Mouse (Mus musculus) neural tube, embryonic 11.5 days (tissue): ENCODE results near the gene Robo3. TPM values are rescaled to one million over a fixed set of nuclear protein-coding genes. Genes with fewer than 3 reads are reported as not detected.

ENCODE experiments used
- ATAC-seq: fragments of 200-750 bp; cut with Nextera tagmentation; 2 replicates; pipeline ENCODE4 v1.8.0; 2017; ENCODE audit warnings: moderate number of reproducible peaks, mild to moderate bottlenecking, moderate TSS enrichment, moderate library complexity; ENCODE audit not compliant: insufficient read depth, low FRiP score, low TSS enrichment
- DNase-seq: peaks from one replicate; pipeline ENCODE4 v3.0.0-alpha.2; 2015; ENCODE audit warnings: low spot score
- H3K27ac ChIP-seq: fragments of 300-500 bp; sonication (generic); 2 replicates; pipeline ENCODE4 v1.5.1; 2014; ENCODE audit warnings: low read depth, mild to moderate bottlenecking, low read length
- H3K27me3 ChIP-seq: fragments of 300-500 bp; sonication (generic); 2 replicates; pipeline ENCODE4 v1.6.1; 2014; ENCODE audit warnings: mild to moderate bottlenecking, low read length, mixed read lengths; ENCODE audit not compliant: control insufficient read depth, insufficient read depth
- H3K36me3 ChIP-seq: fragments of 300-500 bp; sonication (generic); 2 replicates; pipeline ENCODE4 v1.6.1; 2014; ENCODE audit warnings: mild to moderate bottlenecking, low read length, moderate library complexity, mixed read lengths; ENCODE audit not compliant: control insufficient read depth, insufficient read depth
- H3K4me1 ChIP-seq: fragments of 300-500 bp; sonication (generic); 2 replicates; pipeline ENCODE4 v1.6.1; 2014; ENCODE audit warnings: low read length, mixed read lengths; ENCODE audit not compliant: control insufficient read depth, insufficient read depth
- H3K4me2 ChIP-seq: fragments of 300-500 bp; sonication (generic); 2 replicates; pipeline ENCODE4 v1.6.1; 2014; ENCODE audit warnings: low read depth, mild to moderate bottlenecking, moderate library complexity
- H3K4me3 ChIP-seq: fragments of 300-500 bp; sonication (generic); 2 replicates; pipeline ENCODE4 v1.5.1; 2014; ENCODE audit warnings: low read depth, low read length
- H3K9ac ChIP-seq: fragments of 300-500 bp; sonication (generic); 2 replicates; pipeline ENCODE4 v1.6.1; 2014; ENCODE audit warnings: mild to moderate bottlenecking, low read length
- H3K9me3 ChIP-seq: fragments of 300-500 bp; sonication (generic); 2 replicates; pipeline ENCODE4 v1.6.1; 2016; ENCODE audit warnings: low read length; ENCODE audit not compliant: control insufficient read depth
- WGBS: fragments of 180-500 bp; shearing (Covaris S2); extraction: QIAGEN DNeasy Blood & Tissue Kit; methylation state at CpG from one replicate; pipeline ENCODE4 v1.1.7; 2014; 5-methylcytosine and 5-hydroxymethylcytosine counted together
- polyA plus RNA-seq: library from polyadenylated mRNA; unstranded; fragments of >200 nt; fragmentation: Nextera tagmentation; extraction: Ambion mirVana; gene quantifications from 2 replicates; pipeline ENCODE4 v1.2.1, GENCODE M21; 2014

The Robo3 gene
- polyA plus RNA-seq, 1 experiment from 2014 or later: 89.9 TPM

DNA sequence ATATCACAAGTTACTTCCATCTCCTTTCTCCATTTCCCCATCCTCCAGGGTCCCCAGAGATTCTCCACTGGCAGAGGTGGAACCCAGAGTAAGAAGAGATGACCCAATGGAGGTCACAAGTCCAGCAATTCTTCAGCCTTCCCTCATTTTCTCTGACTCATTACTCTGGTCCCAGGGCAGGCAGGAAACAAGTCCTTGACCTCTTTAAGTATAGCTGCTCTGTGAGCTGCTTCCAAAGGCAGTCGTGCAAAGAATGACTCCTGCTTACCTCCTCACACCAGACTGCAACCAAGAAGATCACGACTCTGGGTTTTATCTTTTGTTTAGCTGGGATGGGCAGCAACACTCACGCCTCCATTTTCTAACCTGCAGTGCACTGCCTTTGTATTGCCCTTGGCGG is 2.6 kb upstream of the Robo3 start:
- no peaks in the 10 kb centered on the region for H3K36me3 ChIP-seq
- DNase-seq (no peak), ATAC-seq (no peak)
- H3K27me3 ChIP-seq: peaks cover 56% of the 10 kb centered on the region
- H3K27ac ChIP-seq: no peak overlapping the region
- no peak overlapping the region for H3K4me3 ChIP-seq
- H3K4me2 ChIP-seq: no peak overlapping the region
- WGBS: 3% methylated on average over 4 of the region's 4 CpGs
- H3K9ac ChIP-seq: no peak overlapping the region
- H3K9me3 ChIP-seq: no peaks in the 10 kb centered on the region
- H3K4me1 ChIP-seq: no peaks in the 10 kb centered on the region

DNA sequence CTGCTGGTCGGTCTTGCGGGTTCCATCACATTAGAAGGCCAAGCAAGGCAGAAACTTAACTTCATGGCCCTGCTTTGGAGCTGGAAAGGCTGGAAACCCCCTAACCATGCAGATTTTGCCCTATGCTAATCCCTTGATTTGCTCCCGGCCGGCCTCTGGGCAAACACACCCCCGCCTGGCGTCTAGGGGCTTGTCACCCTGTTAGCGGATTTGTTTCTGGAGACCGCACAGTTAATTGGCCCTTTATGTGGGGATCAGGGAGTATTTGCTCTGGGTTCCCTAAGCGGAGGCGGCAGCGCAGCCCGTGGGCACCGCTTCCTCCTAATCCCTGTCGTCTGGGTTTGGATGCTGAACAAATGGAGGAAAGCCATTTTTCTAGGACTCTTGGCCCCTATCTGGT is 1.9 kb upstream of the Robo3 start:
- H3K9me3 ChIP-seq: no peaks in the 10 kb centered on the region
- no peak for ATAC-seq
- peaks cover 62% of the 10 kb centered on the region for H3K27me3 ChIP-seq
- peak; percentile 35 for DNase-seq
- H3K36me3 ChIP-seq: no peaks in the 10 kb centered on the region
- H3K4me2 ChIP-seq: no peak overlapping the region
- no peaks in the 10 kb centered on the region for H3K4me1 ChIP-seq
- 1% methylated on average over 14 of the region's 14 CpGs for WGBS
- no peak overlapping the region for H3K27ac ChIP-seq
- no peak overlapping the region for H3K9ac ChIP-seq
- H3K4me3 ChIP-seq: no peak overlapping the region

DNA sequence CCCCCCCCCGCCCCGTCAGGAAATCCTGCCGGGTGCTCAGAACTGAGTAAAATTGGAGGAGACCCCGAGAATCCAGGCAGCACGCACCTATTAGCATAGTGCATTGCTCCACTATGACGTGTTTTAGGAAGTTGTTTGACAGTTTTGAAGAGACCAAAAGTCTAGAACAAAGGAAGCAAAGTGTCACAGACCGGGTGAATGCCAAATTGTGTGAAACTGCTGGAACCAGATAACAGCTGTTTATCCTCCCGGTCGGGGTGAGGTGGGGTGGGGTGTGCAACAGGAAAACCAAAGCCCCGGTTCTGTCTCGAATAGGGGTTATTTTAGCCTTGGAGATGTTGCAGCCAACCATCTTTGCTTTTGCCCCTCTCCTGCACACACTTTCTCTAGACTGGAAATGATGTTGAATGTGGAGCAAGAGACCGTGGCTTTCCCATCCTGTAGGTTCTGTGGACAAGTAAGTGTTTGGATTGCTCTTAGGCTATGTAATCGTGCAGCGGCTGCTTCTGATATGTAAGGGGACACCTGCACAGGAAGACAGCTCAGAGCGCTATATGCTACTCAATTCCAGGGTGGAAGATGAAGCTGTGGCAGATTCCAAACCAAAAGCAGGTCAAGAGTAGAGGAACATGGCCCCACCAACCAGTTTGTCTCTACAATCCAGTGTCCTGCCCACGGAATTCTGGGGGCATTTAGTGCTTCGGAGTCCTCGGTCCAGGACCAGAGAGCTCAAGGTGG is 946 bp upstream of the Robo3 start:
- no peak overlapping the region for H3K4me3 ChIP-seq
- peak overlapping the region; percentile 10; the same call in 1 of the 2 replicates for H3K4me2 ChIP-seq
- no peak overlapping the region for H3K9ac ChIP-seq
- H3K27ac ChIP-seq: no peak overlapping the region
- ATAC-seq (no peak), DNase-seq (no peak)
- peaks cover 70% of the 10 kb centered on the region for H3K27me3 ChIP-seq
- WGBS: 3% methylated on average over 18 of the region's 18 CpGs
- H3K9me3 ChIP-seq: no peaks in the 10 kb centered on the region
- H3K36me3 ChIP-seq: no peaks in the 10 kb centered on the region
- H3K4me1 ChIP-seq: no peaks in the 10 kb centered on the region

DNA sequence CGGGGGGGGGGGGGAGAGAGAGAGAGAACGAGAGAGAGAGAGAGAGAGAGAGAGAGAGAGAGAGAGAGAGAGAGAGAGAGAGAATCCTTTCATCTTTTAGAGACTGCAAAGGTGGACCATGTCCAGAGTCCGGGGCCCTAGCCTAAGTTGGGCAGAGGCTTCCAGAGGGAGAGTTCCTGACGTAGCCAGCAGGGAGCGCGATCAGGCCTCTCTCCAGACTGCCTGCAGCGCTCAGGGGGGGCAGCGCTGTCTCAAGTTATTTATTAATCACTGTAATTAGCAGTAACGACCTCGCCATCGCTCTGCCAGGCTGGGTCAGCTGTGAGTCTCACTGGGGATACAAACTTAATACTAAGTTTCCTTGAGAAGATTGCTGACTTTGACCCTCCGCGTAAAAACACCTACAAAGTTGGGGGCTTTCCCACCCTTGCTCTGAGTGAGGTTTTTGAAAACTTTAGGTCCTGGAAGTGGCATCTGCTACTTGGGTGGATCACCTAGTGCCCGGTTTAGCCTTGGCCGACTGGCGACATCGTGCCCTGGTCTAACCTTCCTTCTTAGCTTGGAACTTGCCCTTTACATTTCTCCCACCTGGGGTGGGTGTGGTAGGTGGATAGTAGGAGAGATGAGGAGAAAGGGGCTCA is 900 bp downstream of the Robo3 start:
- peaks cover 80% of the 10 kb centered on the region for H3K27me3 ChIP-seq
- H3K36me3 ChIP-seq: no peaks in the 10 kb centered on the region
- no peaks in the 10 kb centered on the region for H3K9me3 ChIP-seq
- peak overlapping the region; percentile 34 for H3K4me2 ChIP-seq
- WGBS: 2% methylated on average over 15 of the region's 17 CpGs
- H3K4me1 ChIP-seq: no peaks in the 10 kb centered on the region
- ATAC-seq (peak; percentile 42; the same call in 1 of the 2 replicates), DNase-seq (peak; percentile 62)
- peak overlapping the region; percentile 43 for H3K9ac ChIP-seq
- H3K4me3 ChIP-seq: peak overlapping the region; percentile 34
- H3K27ac ChIP-seq: no peak overlapping the region

DNA sequence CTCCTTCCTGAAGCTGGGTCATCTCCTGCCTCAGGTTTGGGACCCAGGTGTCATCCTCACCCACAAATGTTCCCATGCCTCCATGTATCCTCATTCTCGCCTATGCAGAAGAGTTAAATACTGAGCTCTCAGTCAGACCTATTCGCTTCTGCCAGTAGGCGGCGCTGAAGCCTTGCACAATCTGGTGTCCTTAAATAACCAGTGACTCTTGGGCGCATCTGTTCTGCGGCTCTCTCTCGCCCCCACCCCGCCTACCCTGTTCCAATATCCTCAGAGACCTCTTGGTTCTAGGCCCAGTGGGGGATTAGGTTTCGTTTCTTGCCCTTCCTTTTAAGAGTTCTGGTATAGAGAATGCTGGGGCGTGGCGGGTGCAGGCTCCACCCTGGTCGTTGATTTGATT is 2.5 kb downstream of the Robo3 start:
- H3K27ac ChIP-seq: no peak overlapping the region
- H3K4me1 ChIP-seq: no peaks in the 10 kb centered on the region
- no peaks in the 10 kb centered on the region for H3K9me3 ChIP-seq
- H3K27me3 ChIP-seq: peaks cover 75% of the 10 kb centered on the region
- ATAC-seq (peak; percentile 75), DNase-seq (peak; percentile 92)
- WGBS: 1% methylated on average over 12 of the region's 12 CpGs
- peak overlapping the region; percentile 14; the same call in 1 of the 2 replicates for H3K9ac ChIP-seq
- 0 out of 2 replicates have a peak overlapping the region, but pooled peaks have one; percentile 6 for H3K4me3 ChIP-seq
- H3K36me3 ChIP-seq: no peaks in the 10 kb centered on the region
- H3K4me2 ChIP-seq: peak overlapping the region; percentile 26

DNA sequence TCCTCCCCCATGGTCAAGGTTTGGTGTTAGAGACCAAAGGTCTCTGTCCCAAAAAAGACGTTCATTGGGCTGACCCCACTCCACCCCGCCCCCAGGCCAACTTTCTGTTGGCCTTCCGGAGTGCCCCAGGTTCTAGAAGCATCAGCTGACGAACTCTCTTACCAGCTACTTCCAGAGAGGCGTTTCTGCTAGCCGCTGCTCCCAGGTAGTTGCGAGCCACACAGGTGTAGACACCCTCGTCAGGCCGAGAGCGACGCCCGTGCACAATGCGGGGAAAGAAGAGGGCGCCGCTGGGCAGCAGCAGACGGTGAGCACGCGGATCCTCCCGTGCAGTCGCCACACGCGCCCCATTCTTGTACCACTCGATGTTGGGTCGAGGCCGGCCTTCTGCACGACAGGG is 3.7 kb downstream of the Robo3 start:
- Histone ChIP-seq H3K4me3 (peak overlapping the region; percentile 20), H3K36me3 (no peaks in the 10 kb centered on the region), H3K4me2 (peak overlapping the region; percentile 26), H3K9me3 (no peaks in the 10 kb centered on the region), H3K4me1 (no peaks in the 10 kb centered on the region), H3K9ac (no peak overlapping the region), H3K27me3 (peaks cover 62% of the 10 kb centered on the region), H3K27ac (no peak overlapping the region)
- no peak for DNase-seq
- no peak for ATAC-seq
- 10% methylated on average over 26 of the region's 26 CpGs for WGBS

DNA sequence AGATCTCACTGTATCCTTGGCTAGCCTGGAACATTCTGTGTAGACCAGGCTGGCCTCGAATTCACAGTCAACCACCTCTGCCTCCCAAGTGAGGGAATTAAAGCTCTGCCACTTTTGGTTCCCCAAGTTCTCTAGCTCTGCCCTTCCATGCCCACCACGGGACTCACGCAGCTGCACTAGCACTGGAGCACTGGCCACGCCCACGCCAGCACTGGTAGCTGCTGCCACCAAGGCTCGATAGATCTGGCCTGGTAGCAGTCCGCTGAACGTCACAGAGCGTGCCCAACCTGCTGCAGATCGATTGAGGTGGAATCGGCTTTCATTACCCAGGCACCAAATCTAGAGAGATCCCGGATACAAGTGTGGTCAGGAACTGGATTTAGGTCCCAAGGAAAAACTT is 11.8 kb downstream of the Robo3 start:
- H3K36me3 ChIP-seq: no peaks in the 10 kb centered on the region
- peak overlapping the region; percentile 15; the same call in 1 of the 2 replicates for H3K4me3 ChIP-seq
- peak; percentile 42; the same call in 1 of the 2 replicates for ATAC-seq
- H3K9me3 ChIP-seq: no peaks in the 10 kb centered on the region
- H3K9ac ChIP-seq: no peak overlapping the region
- H3K27ac ChIP-seq: no peak overlapping the region
- H3K4me1 ChIP-seq: no peaks in the 10 kb centered on the region
- H3K4me2 ChIP-seq: no peak overlapping the region
- DNase-seq: no peak
- 17% methylated on average over 12 of the region's 12 CpGs for WGBS
- no peaks in the 10 kb centered on the region for H3K27me3 ChIP-seq

DNA sequence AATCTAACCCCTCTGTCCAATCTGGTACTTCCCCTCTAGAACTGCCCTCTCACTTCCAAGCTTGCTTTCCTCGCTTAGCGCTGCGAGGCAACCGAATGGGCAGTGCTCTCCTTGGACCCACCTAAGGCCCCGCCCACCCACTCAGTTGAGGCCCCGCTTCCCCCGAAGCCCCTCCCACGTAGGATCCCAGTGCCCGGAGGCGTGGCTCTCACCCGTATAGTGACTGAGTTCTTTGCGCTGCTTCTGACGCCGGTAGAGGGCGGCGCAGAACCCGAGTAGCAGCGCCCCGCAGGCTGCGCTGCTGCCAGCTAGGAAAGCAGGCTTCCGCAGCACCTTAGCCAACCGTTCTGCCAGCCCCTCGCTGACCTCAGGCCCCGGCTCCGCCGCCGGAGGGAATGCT is 12.4 kb downstream of the Robo3 start:
- Histone ChIP-seq H3K4me1 (no peaks in the 10 kb centered on the region), H3K27me3 (no peaks in the 10 kb centered on the region), H3K27ac (no peak overlapping the region), H3K4me2 (peak overlapping the region; percentile 38), H3K4me3 (peak overlapping the region; percentile 15), H3K9ac (no peak overlapping the region), H3K36me3 (no peaks in the 10 kb centered on the region), H3K9me3 (no peaks in the 10 kb centered on the region)
- peak; percentile 92 for DNase-seq
- ATAC-seq: peak; percentile 83
- under 1% methylated on average over 27 of the region's 27 CpGs for WGBS

DNA sequence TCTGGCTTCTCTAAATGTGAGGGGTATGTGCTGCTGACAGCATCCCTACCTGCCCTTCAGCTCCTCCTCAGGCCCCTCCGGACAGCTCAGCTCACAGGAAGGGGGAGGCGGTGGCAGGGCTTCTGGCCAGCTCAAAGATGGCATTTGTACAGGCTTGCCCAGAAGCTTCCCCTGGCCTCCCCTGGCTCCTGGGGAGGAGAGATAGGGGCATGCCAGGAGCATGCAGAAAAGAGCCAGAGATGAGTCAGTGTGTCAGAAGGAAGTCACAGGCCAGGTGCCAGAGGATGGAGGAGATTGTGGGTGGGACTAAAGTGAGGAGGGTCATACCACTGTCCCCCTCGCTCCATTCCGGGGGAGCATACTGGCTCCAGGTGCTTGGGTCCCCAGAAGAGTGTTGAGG is 14.3 kb downstream of the Robo3 start:
- no peaks in the 10 kb centered on the region for H3K4me1 ChIP-seq
- H3K9me3 ChIP-seq: no peaks in the 10 kb centered on the region
- no peak overlapping the region for H3K4me2 ChIP-seq
- no peak for ATAC-seq
- no peaks in the 10 kb centered on the region for H3K27me3 ChIP-seq
- 71% methylated on average over 4 of the region's 4 CpGs for WGBS
- H3K4me3 ChIP-seq: no peak overlapping the region
- no peak overlapping the region for H3K27ac ChIP-seq
- H3K36me3 ChIP-seq: no peaks in the 10 kb centered on the region
- no peak overlapping the region for H3K9ac ChIP-seq
- no peak for DNase-seq
